Mouse (Mus musculus): ENCODE data around the gene Plin5.

- no peak for TF ChIP-seq POLR2A (IDR thresholded peaks at IDR 0.05; ENCODE audit: control insufficient read depth, extremely low read depth, insufficient read depth, low read length, poor library complexity)
- no peak for TF ChIP-seq CTCF (IDR thresholded peaks at IDR 0.05; ENCODE audit: borderline replicate concordance, control insufficient read depth, extremely low read depth, insufficient read depth, low read length, poor library complexity)
Measured at GRCm38 (mm10) chr17:56080781-56081585, 36.4 kb downstream of the Plin5 start.

All from thymus, adult 2 months (tissue).